Mouse (Mus musculus): ENCODE measurements around the gene Cacna1a. TPM values are rescaled to one million over a fixed set of nuclear protein-coding genes. Genes with fewer than 3 reads are reported as not detected.
A peak's percentile ranks its signal among the peaks of the same experiment; 100 is the strongest.

The Cacna1a gene
- polyA plus RNA-seq, 1 experiment from 2014 or later: 29.8 TPM

- 0 out of 2 replicates have a peak, but pooled peaks cover 5% of the 10 kb centered on the region for H3K4me1 ChIP-seq (ENCODE audit: control insufficient read depth, insufficient read depth, low read length)
- ATAC-seq (ENCODE audit: low read depth): no peak
- no peak overlapping the region for H3K4me2 ChIP-seq (ENCODE audit: low read depth, low read length)
- H3K27me3 ChIP-seq (ENCODE audit: control insufficient read depth, insufficient read depth, low read length): no peaks in the 10 kb centered on the region
- H3K36me3 ChIP-seq (ENCODE audit: control insufficient read depth, insufficient read depth, low read length): 0 out of 2 replicates have a peak, but pooled peaks cover 3% of the 10 kb centered on the region
- H3K9ac ChIP-seq (replicated peaks; ENCODE audit: low read depth, low read length): no peak overlapping the region
- no peak overlapping the region for H3K27ac ChIP-seq (ENCODE audit: low read depth, low read length)
- H3K9me3 ChIP-seq (ENCODE audit: control insufficient read depth, low read length): no peaks in the 10 kb centered on the region
- 48% methylated on average over 9 of the region's 9 CpGs for WGBS
- no peak overlapping the region for H3K4me3 ChIP-seq (ENCODE audit: low read depth, low read length)
Observed at GRCm38 (mm10) chr8:84471271-84471995, 83.2 kb downstream of the Cacna1a start.

- H3K27me3 ChIP-seq (ENCODE audit: control insufficient read depth, insufficient read depth, low read length): no peaks in the 10 kb centered on the region
- H3K4me3 ChIP-seq (ENCODE audit: low read depth, low read length): no peak overlapping the region
- no peaks in the 10 kb centered on the region for H3K4me1 ChIP-seq (ENCODE audit: control insufficient read depth, insufficient read depth, low read length)
- 0 out of 2 replicates have a peak, but pooled peaks cover 3% of the 10 kb centered on the region for H3K36me3 ChIP-seq (ENCODE audit: control insufficient read depth, insufficient read depth, low read length)
- H3K4me2 ChIP-seq (ENCODE audit: low read depth, low read length): no peak overlapping the region
- 100% methylated on average over 1 of the region's 1 CpGs for WGBS
- ATAC-seq (ENCODE audit: low read depth): no peak
- H3K9ac ChIP-seq (replicated peaks; ENCODE audit: low read depth, low read length): no peak overlapping the region
- no peak overlapping the region for H3K27ac ChIP-seq (ENCODE audit: low read depth, low read length)
- H3K9me3 ChIP-seq (ENCODE audit: control insufficient read depth, low read length): no peaks in the 10 kb centered on the region
Observed at GRCm38 (mm10) chr8:84474456-84474855, 86.2 kb downstream of the Cacna1a start.

- Histone ChIP-seq H3K9ac (replicated peaks; ENCODE audit: low read depth, low read length) (no peak overlapping the region), H3K9me3 (ENCODE audit: control insufficient read depth, low read length) (0 out of 2 replicates have a peak, but pooled peaks cover 2% of the 10 kb centered on the region), H3K27me3 (ENCODE audit: control insufficient read depth, insufficient read depth, low read length) (no peaks in the 10 kb centered on the region), H3K4me2 (ENCODE audit: low read depth, low read length) (no peak overlapping the region), H3K4me3 (ENCODE audit: low read depth, low read length) (no peak overlapping the region), H3K27ac (ENCODE audit: low read depth, low read length) (no peak overlapping the region), H3K36me3 (ENCODE audit: control insufficient read depth, insufficient read depth, low read length) (no peaks in the 10 kb centered on the region), H3K4me1 (ENCODE audit: control insufficient read depth, insufficient read depth, low read length) (no peaks in the 10 kb centered on the region)
- no peak for ATAC-seq (ENCODE audit: low read depth)
- 87% methylated on average over 3 of the region's 3 CpGs for WGBS
Observed at GRCm38 (mm10) chr8:84477341-84477740, 89.1 kb downstream of the Cacna1a start.

- Histone ChIP-seq H3K27me3 (ENCODE audit: control insufficient read depth, insufficient read depth, low read length) (no peaks in the 10 kb centered on the region), H3K9ac (replicated peaks; ENCODE audit: low read depth, low read length) (no peak overlapping the region), H3K4me3 (ENCODE audit: low read depth, low read length) (no peak overlapping the region), H3K4me1 (ENCODE audit: control insufficient read depth, insufficient read depth, low read length) (no peaks in the 10 kb centered on the region), H3K4me2 (ENCODE audit: low read depth, low read length) (no peak overlapping the region), H3K27ac (ENCODE audit: low read depth, low read length) (no peak overlapping the region), H3K36me3 (ENCODE audit: control insufficient read depth, insufficient read depth, low read length) (no peaks in the 10 kb centered on the region), H3K9me3 (ENCODE audit: control insufficient read depth, low read length) (0 out of 2 replicates have a peak, but pooled peaks cover 2% of the 10 kb centered on the region)
- 97% methylated on average over 4 of the region's 4 CpGs for WGBS
- no peak for ATAC-seq (ENCODE audit: low read depth)
Observed at GRCm38 (mm10) chr8:84483004-84483403, 94.8 kb downstream of the Cacna1a start.

- Histone ChIP-seq H3K27ac (ENCODE audit: low read depth, low read length) (no peak overlapping the region), H3K9me3 (ENCODE audit: control insufficient read depth, low read length) (0 out of 2 replicates have a peak, but pooled peaks cover 2% of the 10 kb centered on the region), H3K4me1 (ENCODE audit: control insufficient read depth, insufficient read depth, low read length) (no peaks in the 10 kb centered on the region), H3K4me3 (ENCODE audit: low read depth, low read length) (no peak overlapping the region), H3K36me3 (ENCODE audit: control insufficient read depth, insufficient read depth, low read length) (no peaks in the 10 kb centered on the region), H3K4me2 (ENCODE audit: low read depth, low read length) (no peak overlapping the region), H3K27me3 (ENCODE audit: control insufficient read depth, insufficient read depth, low read length) (no peaks in the 10 kb centered on the region), H3K9ac (replicated peaks; ENCODE audit: low read depth, low read length) (no peak overlapping the region)
- 89% methylated on average over 4 of the region's 4 CpGs for WGBS
- no peak for ATAC-seq (ENCODE audit: low read depth)
Observed at GRCm38 (mm10) chr8:84485366-84485765, 97.1 kb downstream of the Cacna1a start.

GRCm38 (mm10) chr8:84485864-84486263, 97.6 kb downstream of the Cacna1a start:
- Histone ChIP-seq H3K9me3 (ENCODE audit: control insufficient read depth, low read length) (0 out of 2 replicates have a peak, but pooled peaks cover 2% of the 10 kb centered on the region), H3K27me3 (ENCODE audit: control insufficient read depth, insufficient read depth, low read length) (no peaks in the 10 kb centered on the region), H3K4me3 (ENCODE audit: low read depth, low read length) (no peak overlapping the region), H3K4me1 (ENCODE audit: control insufficient read depth, insufficient read depth, low read length) (no peaks in the 10 kb centered on the region), H3K27ac (ENCODE audit: low read depth, low read length) (no peak overlapping the region), H3K36me3 (ENCODE audit: control insufficient read depth, insufficient read depth, low read length) (no peaks in the 10 kb centered on the region), H3K4me2 (ENCODE audit: low read depth, low read length) (no peak overlapping the region), H3K9ac (replicated peaks; ENCODE audit: low read depth, low read length) (no peak overlapping the region)
- 53% methylated on average over 7 of the region's 7 CpGs for WGBS
- ATAC-seq (ENCODE audit: low read depth): peak; percentile 61; the same call in 1 of the 2 replicates

GRCm38 (mm10) chr8:84489223-84489622, 101.0 kb downstream of the Cacna1a start:
- H3K9ac ChIP-seq (replicated peaks; ENCODE audit: low read depth, low read length): no peak overlapping the region
- H3K27me3 ChIP-seq (ENCODE audit: control insufficient read depth, insufficient read depth, low read length): no peaks in the 10 kb centered on the region
- no peak overlapping the region for H3K27ac ChIP-seq (ENCODE audit: low read depth, low read length)
- H3K4me1 ChIP-seq (ENCODE audit: control insufficient read depth, insufficient read depth, low read length): peaks cover 1% of the 10 kb centered on the region; the same call in 1 of the 2 replicates
- H3K4me3 ChIP-seq (ENCODE audit: low read depth, low read length): no peak overlapping the region
- ATAC-seq (ENCODE audit: low read depth): no peak
- no peak overlapping the region for H3K4me2 ChIP-seq (ENCODE audit: low read depth, low read length)
- H3K36me3 ChIP-seq (ENCODE audit: control insufficient read depth, insufficient read depth, low read length): no peaks in the 10 kb centered on the region
- 90% methylated on average over 3 of the region's 3 CpGs for WGBS
- H3K9me3 ChIP-seq (ENCODE audit: control insufficient read depth, low read length): no peaks in the 10 kb centered on the region

GRCm38 (mm10) chr8:84494541-84495084, 106.4 kb downstream of the Cacna1a start:
- Histone ChIP-seq H3K9me3 (ENCODE audit: control insufficient read depth, low read length) (no peaks in the 10 kb centered on the region), H3K36me3 (ENCODE audit: control insufficient read depth, insufficient read depth, low read length) (no peaks in the 10 kb centered on the region), H3K4me3 (ENCODE audit: low read depth, low read length) (no peak overlapping the region), H3K9ac (replicated peaks; ENCODE audit: low read depth, low read length) (no peak overlapping the region), H3K4me1 (ENCODE audit: control insufficient read depth, insufficient read depth, low read length) (peaks cover 5% of the 10 kb centered on the region; the same call in 1 of the 2 replicates), H3K27ac (ENCODE audit: low read depth, low read length) (no peak overlapping the region), H3K4me2 (ENCODE audit: low read depth, low read length) (no peak overlapping the region), H3K27me3 (ENCODE audit: control insufficient read depth, insufficient read depth, low read length) (no peaks in the 10 kb centered on the region)
- WGBS: 47% methylated on average over 6 of the region's 6 CpGs
- ATAC-seq (ENCODE audit: low read depth): peak; percentile 49; the same call in 1 of the 2 replicates

GRCm38 (mm10) chr8:84501181-84501580, 112.9 kb downstream of the Cacna1a start:
- Histone ChIP-seq H3K4me3 (ENCODE audit: low read depth, low read length) (no peak overlapping the region), H3K27ac (ENCODE audit: low read depth, low read length) (no peak overlapping the region), H3K9ac (replicated peaks; ENCODE audit: low read depth, low read length) (no peak overlapping the region), H3K4me1 (ENCODE audit: control insufficient read depth, insufficient read depth, low read length) (no peaks in the 10 kb centered on the region), H3K4me2 (ENCODE audit: low read depth, low read length) (no peak overlapping the region), H3K36me3 (ENCODE audit: control insufficient read depth, insufficient read depth, low read length) (no peaks in the 10 kb centered on the region), H3K27me3 (ENCODE audit: control insufficient read depth, insufficient read depth, low read length) (no peaks in the 10 kb centered on the region), H3K9me3 (ENCODE audit: control insufficient read depth, low read length) (no peaks in the 10 kb centered on the region)
- 86% methylated on average over 5 of the region's 5 CpGs for WGBS
- no peak for ATAC-seq (ENCODE audit: low read depth)

All from neural tube, embryonic 14.5 days (tissue).